Mouse (Mus musculus) forebrain, embryonic 11.5 days (tissue): ENCODE results near the gene Lzts2. TPM values are rescaled to one million over a fixed set of nuclear protein-coding genes. Genes with fewer than 3 reads are reported as not detected.

ENCODE experiments used
- ATAC-seq: fragments of 200-750 bp; cut with Nextera tagmentation; replicated peaks from 2 replicates; pipeline ENCODE4 v1.8.0; 2017; ENCODE audit warnings: moderate TSS enrichment; ENCODE audit not compliant: low FRiP score
- DNase-seq: peaks from one replicate; pipeline ENCODE4 v3.0.0-alpha.2; 2017; ENCODE audit warnings: low spot score
- H3K27ac ChIP-seq: fragments of 300-500 bp; sonication (generic); 2 replicates; pipeline ENCODE4 v1.5.1; 2014; ENCODE audit warnings: low read depth, low read length
- H3K27me3 ChIP-seq: fragments of 300-500 bp; sonication (generic); 2 replicates; pipeline ENCODE4 v1.6.1; 2014; ENCODE audit warnings: mild to moderate bottlenecking, low read length, mixed read lengths; ENCODE audit not compliant: control insufficient read depth, insufficient read depth
- H3K36me3 ChIP-seq: fragments of 300-500 bp; sonication (generic); 2 replicates; pipeline ENCODE4 v1.6.1; 2014; ENCODE audit warnings: mild to moderate bottlenecking, low read length, moderate library complexity, mixed read lengths; ENCODE audit not compliant: control insufficient read depth, insufficient read depth
- H3K4me1 ChIP-seq: fragments of 300-500 bp; sonication (generic); replicated peaks from 2 replicates; pipeline ENCODE4 v1.6.1; 2014; ENCODE audit warnings: low read length, mixed read lengths; ENCODE audit not compliant: control insufficient read depth, insufficient read depth
- H3K4me2 ChIP-seq: fragments of 300-500 bp; sonication (generic); 2 replicates; pipeline ENCODE4 v1.6.1; 2014; ENCODE audit warnings: low read depth, mild to moderate bottlenecking, low read length, moderate library complexity, mixed read lengths; ENCODE audit not compliant: severe bottlenecking
- H3K4me3 ChIP-seq: fragments of 300-500 bp; sonication (generic); 2 replicates; pipeline ENCODE4 v1.5.1; 2014; ENCODE audit warnings: low read depth, low read length
- H3K9ac ChIP-seq: fragments of 300-500 bp; sonication (generic); 2 replicates; pipeline ENCODE4 v1.6.1; 2014; ENCODE audit warnings: low read length
- H3K9me3 ChIP-seq: fragments of 300-500 bp; sonication (generic); 2 replicates; pipeline ENCODE4 v1.6.1; 2016; ENCODE audit warnings: low read length, mixed read lengths; ENCODE audit not compliant: control insufficient read depth
- WGBS: fragments of 180-500 bp; shearing (Covaris S2); extraction: QIAGEN DNeasy Blood & Tissue Kit; methylation state at CpG from one replicate; pipeline ENCODE4 v1.1.7; 2014; 5-methylcytosine and 5-hydroxymethylcytosine counted together
- polyA plus RNA-seq: library from polyadenylated mRNA; unstranded; fragments of >200 nt; fragmentation: Nextera tagmentation; extraction: Ambion mirVana; gene quantifications from 2 replicates; pipeline ENCODE4 v1.2.1, GENCODE M21; 2014

Lzts2 gene
- polyA plus RNA-seq, 1 experiment from 2014 or later, result 56.9 TPM

- Histone ChIP-seq H3K4me3 (peak within 1 kb of the TSS; percentile 93), H3K27ac (peak within 1 kb of the TSS; percentile 53; the same call in 1 of the 2 replicates), H3K27me3 (no peaks in the 10 kb centered on the region), H3K9ac (peak within 1 kb of the TSS; percentile 78), H3K9me3 (no peaks in the 10 kb centered on the region), H3K36me3 (no peaks in the 10 kb centered on the region; the same call in 1 of the 2 replicates), H3K4me1 (peaks cover 9% of the 10 kb centered on the region), H3K4me2 (peak within 1 kb of the TSS; percentile 86)
- peak; percentile 90 for ATAC-seq
- under 1% methylated on average over 82 of the region's 82 CpGs for WGBS
- peak; percentile 96 for DNase-seq
These were observed 8.1 kb upstream of the Lzts2 start, which contains the start of gene Mrpl43 for GRCm38 (mm10) chr19:45005957-45006712. TSS of gene Mrpl43 (minus strand) at chr19:45006442.

- H3K9me3 ChIP-seq, result no peaks in the 10 kb centered on the region
- 51% methylated on average over 17 of the region's 17 CpGs for WGBS
- DNase-seq, result no peak
- peak overlapping the region; percentile 78 for H3K9ac ChIP-seq
- H3K27me3 ChIP-seq, result no peaks in the 10 kb centered on the region
- no peak overlapping the region for H3K27ac ChIP-seq
- H3K4me3 ChIP-seq, result peak overlapping the region; percentile 93
- H3K36me3 ChIP-seq, result no peaks in the 10 kb centered on the region; the same call in 1 of the 2 replicates
- peak overlapping the region; percentile 86 for H3K4me2 ChIP-seq
- H3K4me1 ChIP-seq, result peaks cover 9% of the 10 kb centered on the region
- ATAC-seq, result no peak
These were observed 7.2 kb upstream of the Lzts2 start for GRCm38 (mm10) chr19:45007021-45007420.

GRCm38 (mm10) chr19:45007425-45008191, 6.6 kb upstream of the Lzts2 start:
- H3K4me2 ChIP-seq, result peak overlapping the region; percentile 86; the same call in 1 of the 2 replicates
- no peaks in the 10 kb centered on the region for H3K27me3 ChIP-seq
- 91% methylated on average over 20 of the region's 20 CpGs for WGBS
- ATAC-seq (no peak), DNase-seq (no peak)
- peaks cover 12% of the 10 kb centered on the region for H3K4me1 ChIP-seq
- H3K4me3 ChIP-seq, result no peak overlapping the region
- H3K9me3 ChIP-seq, result no peaks in the 10 kb centered on the region
- no peaks in the 10 kb centered on the region; the same call in 1 of the 2 replicates for H3K36me3 ChIP-seq
- H3K27ac ChIP-seq, result no peak overlapping the region
- H3K9ac ChIP-seq, result no peak overlapping the region

DNA sequence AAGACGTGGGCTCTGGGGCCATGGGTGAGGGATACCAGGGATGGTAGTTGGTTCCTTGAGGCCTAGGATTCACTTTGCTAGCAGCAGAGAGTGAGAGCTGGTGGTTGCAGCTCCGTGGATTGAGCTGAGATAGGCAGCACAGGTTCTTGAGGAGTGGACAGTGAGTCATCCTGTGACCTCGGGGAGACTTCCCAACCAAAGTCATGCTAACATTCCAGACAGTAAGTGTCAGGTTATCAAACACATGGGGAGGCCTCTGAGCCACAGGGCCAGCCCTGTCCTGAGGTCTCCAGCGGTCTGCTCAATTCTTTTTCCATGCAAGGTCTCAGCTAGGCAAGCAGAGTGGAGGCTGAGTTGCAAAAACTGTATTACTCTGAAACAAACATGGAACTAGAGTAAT, 3.6 kb upstream of the Lzts2 start:
- H3K9ac ChIP-seq, result no peak overlapping the region
- H3K27me3 ChIP-seq, result no peaks in the 10 kb centered on the region
- H3K4me1 ChIP-seq, result peaks cover 18% of the 10 kb centered on the region
- no peaks in the 10 kb centered on the region; the same call in 1 of the 2 replicates for H3K36me3 ChIP-seq
- H3K9me3 ChIP-seq, result no peaks in the 10 kb centered on the region
- WGBS, result 90% methylated on average over 4 of the region's 4 CpGs
- no peak overlapping the region for H3K4me3 ChIP-seq
- no peak for DNase-seq
- no peak overlapping the region for H3K4me2 ChIP-seq
- ATAC-seq, result no peak
- H3K27ac ChIP-seq, result no peak overlapping the region

DNA sequence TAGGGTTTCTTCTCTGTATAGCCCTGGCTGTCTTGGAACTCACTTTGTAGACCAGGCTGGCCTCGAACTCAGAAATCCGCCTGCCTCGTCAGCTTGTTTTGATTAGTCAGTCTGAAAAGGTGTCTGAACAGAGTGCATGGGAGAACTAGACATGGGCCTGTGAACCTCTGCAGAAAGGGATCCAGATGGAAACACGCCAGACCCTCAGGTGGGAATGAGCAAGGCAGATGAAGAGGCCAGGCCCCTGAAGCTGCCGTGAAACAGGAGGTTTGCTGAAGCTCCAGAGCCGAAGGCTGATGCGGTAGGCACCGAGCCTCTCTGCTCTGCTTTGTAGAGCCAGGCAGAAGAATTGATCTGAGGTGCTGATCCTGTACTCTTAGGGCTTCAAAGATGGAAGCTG, 2.0 kb upstream of the Lzts2 start:
- H3K9me3 ChIP-seq, result no peaks in the 10 kb centered on the region
- peaks cover 25% of the 10 kb centered on the region for H3K4me1 ChIP-seq
- peak overlapping the region; percentile 27; the same call in 1 of the 2 replicates for H3K9ac ChIP-seq
- H3K27me3 ChIP-seq, result no peaks in the 10 kb centered on the region
- no peaks in the 10 kb centered on the region; the same call in 1 of the 2 replicates for H3K36me3 ChIP-seq
- 84% methylated on average over 8 of the region's 8 CpGs for WGBS
- peak; percentile 52 for DNase-seq
- H3K4me3 ChIP-seq, result no peak overlapping the region
- no peak overlapping the region for H3K4me2 ChIP-seq
- H3K27ac ChIP-seq, result 0 out of 2 replicates have a peak overlapping the region, but pooled peaks have one; percentile 50
- ATAC-seq, result no peak

- DNase-seq, result no peak
- H3K36me3 ChIP-seq, result no peaks in the 10 kb centered on the region; the same call in 1 of the 2 replicates
These were observed 1.6 kb upstream of the Lzts2 start for GRCm38 (mm10) chr19:45012636-45013035.

DNA sequence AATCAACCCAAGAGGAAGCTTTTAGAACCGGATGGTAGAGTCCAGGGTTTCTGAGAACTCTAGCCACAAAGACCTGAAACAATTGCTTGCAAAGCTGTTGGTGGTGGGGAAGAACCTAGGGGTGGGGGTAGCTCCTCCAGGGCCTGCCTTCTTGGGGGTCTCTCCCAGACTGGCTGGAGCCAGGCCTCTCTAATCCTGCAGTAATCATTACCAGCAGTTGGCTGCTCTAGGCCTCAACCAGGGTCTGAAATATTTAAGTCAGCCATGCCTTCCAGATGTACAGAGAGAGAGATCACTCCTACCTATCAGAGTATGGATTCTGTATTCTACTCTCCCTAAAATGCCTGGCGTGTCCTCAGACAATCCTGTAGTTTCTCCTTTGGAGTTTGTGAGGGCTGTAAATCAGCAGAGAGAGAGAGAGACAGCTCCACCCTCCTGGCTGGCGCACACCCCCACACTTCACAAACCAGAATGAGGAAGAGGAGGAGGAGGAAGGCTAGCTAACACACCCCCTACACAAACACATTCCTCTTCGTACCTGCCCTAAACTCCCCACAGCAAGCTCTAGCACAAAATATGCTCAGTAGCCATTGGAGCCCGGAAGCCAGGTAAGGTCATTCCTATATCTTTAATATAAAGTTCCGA, 511 bp upstream of the Lzts2 start:
- DNase-seq (no peak), ATAC-seq (no peak)
- Histone ChIP-seq H3K9me3 (no peaks in the 10 kb centered on the region), H3K4me1 (peaks cover 24% of the 10 kb centered on the region), H3K4me2 (no peak overlapping the region), H3K9ac (no peak overlapping the region), H3K27ac (no peak overlapping the region), H3K36me3 (no peaks in the 10 kb centered on the region; the same call in 1 of the 2 replicates), H3K4me3 (no peak overlapping the region), H3K27me3 (no peaks in the 10 kb centered on the region)
- WGBS, result 64% methylated on average over 6 of the region's 6 CpGs

More at GRCm38 (mm10) chr19:45012636-45013035, 1.6 kb upstream of the Lzts2 start:
- 39% methylated on average over 6 of the region's 6 CpGs for WGBS
- Histone ChIP-seq H3K4me1 (peaks cover 22% of the 10 kb centered on the region), H3K4me3 (no peak overlapping the region), H3K27me3 (no peaks in the 10 kb centered on the region), H3K9ac (peak overlapping the region; percentile 27; the same call in 1 of the 2 replicates), H3K4me2 (no peak overlapping the region), H3K27ac (0 out of 2 replicates have a peak overlapping the region, but pooled peaks have one; percentile 50), H3K9me3 (no peaks in the 10 kb centered on the region)
- no peak for ATAC-seq

- no peaks in the 10 kb centered on the region for H3K9me3 ChIP-seq
- ATAC-seq, result 0 out of 2 replicates have a peak, but pooled peaks have one; percentile 9
- peak overlapping the region; percentile 57 for H3K9ac ChIP-seq
- H3K4me2 ChIP-seq, result peak overlapping the region; percentile 90
- WGBS, result 1% methylated on average over 25 of the region's 25 CpGs
- peak overlapping the region; percentile 42 for H3K4me3 ChIP-seq
- DNase-seq, result peak; percentile 75
- H3K4me1 ChIP-seq, result peaks cover 25% of the 10 kb centered on the region
- no peaks in the 10 kb centered on the region for H3K27me3 ChIP-seq
- H3K27ac ChIP-seq, result 0 out of 2 replicates have a peak overlapping the region, but pooled peaks have one; percentile 25
- no peaks in the 10 kb centered on the region; the same call in 1 of the 2 replicates for H3K36me3 ChIP-seq
These were observed 778 bp downstream of the Lzts2 start for GRCm38 (mm10) chr19:45014981-45015402.
